Mouse (Mus musculus) cerebellum, adult 11-12 months (tissue): ENCODE measurements around the gene Etl4.

ENCODE experiments used
- DNase-seq: peaks from one replicate; pipeline ENCODE4 v3.0.0; 2022

The Etl4 gene

GRCm38 (mm10) chr2:20525879-20526593 is 616.5 kb downstream of the Etl4 start:
- no peak for DNase-seq

GRCm38 (mm10) chr2:20526856-20527255 is 617.3 kb downstream of the Etl4 start:
- DNase-seq, result no peak

DNA sequence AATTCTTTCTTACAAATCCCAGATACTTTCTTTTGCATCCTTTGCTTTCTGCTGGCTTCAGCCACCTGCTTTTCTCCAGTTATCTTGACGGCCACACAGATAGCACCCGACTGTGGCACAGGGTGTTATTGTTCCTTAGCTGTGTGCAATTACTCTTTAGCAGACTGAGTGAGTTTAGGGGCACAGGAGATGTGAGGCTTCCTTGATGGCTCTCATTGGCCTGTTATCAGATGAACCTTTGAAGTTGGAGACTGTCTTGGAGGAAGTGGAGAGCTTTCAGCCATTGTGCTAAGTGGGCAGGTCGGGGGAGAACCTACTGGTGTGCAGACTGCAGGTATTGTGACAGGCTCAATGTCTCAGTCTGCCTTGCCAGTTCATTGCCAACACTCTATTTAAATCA is 623.0 kb downstream of the Etl4 start:
- no peak for DNase-seq

GRCm38 (mm10) chr2:20537785-20538184 is 628.2 kb downstream of the Etl4 start:
- no peak for DNase-seq

- no peak for DNase-seq
Observed at GRCm38 (mm10) chr2:20538871-20539270, 629.3 kb downstream of the Etl4 start.

- DNase-seq, result no peak
Observed at GRCm38 (mm10) chr2:20541261-20541660, 631.7 kb downstream of the Etl4 start.

DNA sequence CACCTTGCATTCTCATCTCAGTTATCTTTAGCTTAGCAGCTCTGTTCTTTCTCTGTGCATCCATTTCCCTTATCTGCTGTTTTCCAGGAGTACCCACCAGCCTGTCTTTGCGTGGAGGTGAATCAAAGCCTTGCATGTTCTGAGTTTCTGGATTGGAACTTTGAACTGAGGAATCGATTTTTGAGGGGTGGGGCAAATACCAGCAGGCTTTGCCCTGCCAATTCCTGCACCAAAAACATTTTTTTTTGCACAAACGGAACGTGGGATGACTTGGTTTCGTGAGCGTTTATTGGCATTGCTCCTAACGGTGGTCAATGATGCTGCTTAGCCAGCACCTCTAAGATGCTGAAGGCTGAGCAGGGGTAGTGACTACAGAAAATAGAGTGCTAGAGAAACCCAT is 632.7 kb downstream of the Etl4 start:
- no peak for DNase-seq

DNA sequence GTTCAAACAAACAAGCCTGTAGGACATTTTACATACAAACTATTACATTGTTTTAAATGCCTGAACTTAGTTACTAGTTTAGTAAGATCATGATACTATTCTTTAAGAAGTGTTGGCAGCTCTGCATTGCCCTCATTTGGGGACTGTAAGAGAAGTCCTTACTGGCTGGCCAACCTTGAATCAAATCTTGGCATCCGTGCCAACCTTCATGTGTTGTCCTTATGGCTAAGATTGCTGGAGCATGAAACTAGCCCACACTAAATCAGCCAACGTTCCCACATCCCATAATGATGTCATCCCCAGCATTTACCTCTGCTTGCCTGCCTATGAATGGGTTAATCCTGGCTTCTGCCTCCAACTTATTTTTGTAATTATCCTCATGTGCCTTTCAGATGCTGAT is 636.0 kb downstream of the Etl4 start:
- DNase-seq, result no peak

DNA sequence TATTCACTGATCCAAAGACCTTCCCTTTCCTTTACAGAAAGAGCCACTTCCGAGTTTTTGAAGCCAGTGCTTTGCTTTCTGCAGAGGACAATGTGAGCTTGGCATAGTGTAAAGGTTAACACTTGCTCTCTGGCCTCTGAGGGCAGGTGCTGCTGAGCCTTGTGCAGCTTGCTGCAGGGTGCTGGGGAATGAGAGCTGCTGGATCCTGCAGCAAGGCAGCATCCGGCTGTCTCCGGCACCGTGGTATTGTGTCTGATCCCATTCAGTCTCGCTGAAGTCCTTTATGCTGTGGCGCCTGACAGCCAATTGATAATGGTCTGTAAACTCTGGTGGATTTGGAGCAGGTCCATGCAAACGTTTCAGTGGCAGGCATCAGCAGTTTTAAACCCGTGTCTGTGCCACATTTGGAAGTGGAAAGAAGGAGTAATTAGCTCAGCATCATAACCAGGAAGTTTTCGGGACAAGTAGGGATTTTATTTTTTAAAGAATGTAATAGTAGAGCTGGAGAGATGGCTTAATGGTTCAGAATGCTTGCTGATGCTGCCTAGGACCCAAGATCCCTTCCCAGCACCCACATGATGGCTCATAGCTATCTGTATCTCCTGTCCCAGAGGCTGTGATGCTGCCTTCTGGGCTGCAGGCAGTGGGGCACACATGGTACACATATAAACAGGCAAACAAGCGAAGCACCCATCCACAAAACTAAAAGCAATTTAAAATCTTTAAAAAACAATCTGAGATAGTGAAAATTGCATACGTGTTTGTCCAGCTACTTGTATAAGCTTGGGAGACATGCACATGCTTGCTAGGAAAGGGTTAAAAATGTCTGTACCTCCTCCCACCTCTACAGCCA is 637.1 kb downstream of the Etl4 start:
- DNase-seq, result no peak

GRCm38 (mm10) chr2:20547349-20547677 is 637.7 kb downstream of the Etl4 start:
- DNase-seq, result no peak

DNA sequence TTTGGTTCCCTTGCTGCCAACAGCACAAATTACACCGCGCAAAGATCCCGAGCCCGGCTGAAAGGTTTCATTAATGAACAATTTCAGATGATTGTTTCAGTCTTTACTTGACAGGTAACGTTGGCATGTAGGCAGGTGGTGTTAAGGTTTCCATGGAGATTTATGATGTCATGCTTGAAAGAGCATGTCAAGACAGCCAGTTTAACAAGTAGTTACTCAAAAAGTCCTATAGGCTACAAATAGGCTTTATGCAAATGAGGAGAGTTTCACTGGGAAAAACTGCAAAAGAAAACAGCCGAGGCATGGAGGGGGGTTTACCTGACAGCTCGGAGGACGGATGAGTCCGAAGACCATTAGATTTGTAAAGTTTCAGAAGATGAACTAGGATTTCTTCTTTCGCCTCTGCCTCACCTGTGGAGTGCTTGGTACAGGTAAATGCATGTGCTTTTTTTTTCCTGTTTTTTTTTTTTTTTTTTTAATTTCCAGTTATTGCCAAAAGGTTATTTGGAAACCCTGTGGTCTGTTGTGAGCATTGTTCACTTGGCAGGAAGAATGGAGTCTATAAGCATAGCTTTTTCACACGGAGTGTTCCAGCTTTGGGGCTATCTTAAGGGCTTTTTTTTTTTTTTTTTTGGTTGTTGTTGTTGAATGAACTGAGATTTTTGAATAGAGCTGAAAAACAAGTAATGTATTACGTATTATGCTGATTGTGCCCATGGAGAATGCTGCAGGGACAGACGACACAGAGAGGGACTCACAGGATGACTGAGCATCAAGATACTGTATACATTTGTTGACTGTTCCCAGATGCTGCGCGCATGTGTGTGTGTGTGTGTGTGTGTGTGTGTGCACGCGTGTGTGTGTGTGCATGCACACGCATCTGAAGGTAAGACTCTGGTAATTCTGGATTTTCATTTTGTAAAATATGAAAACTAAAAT is 638.4 kb downstream of the Etl4 start:
- DNase-seq, result no peak

- DNase-seq, result no peak
Observed at GRCm38 (mm10) chr2:20549065-20549464, 639.5 kb downstream of the Etl4 start.

- DNase-seq, result no peak
Observed at GRCm38 (mm10) chr2:20549996-20550395, 640.4 kb downstream of the Etl4 start.

DNA sequence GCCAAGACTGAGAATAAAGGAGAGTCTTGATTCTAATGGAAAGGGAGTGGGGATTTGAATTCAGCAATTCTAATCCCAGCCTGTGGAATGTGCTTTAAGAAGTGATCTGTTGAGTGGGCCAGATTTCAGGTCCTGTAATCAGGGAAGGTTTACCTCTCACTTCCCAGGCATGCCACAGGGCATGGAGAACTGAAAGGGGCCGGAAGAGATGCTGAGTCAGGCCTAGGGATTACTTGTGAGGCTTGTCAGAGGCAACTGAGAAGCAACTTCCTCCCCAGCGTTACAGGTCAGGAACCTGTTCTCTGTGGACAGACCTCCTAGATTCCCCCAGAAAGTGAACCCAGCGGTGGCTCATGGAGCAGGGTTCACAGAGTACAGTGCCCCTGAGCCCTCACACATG is 646.1 kb downstream of the Etl4 start:
- DNase-seq, result no peak

DNA sequence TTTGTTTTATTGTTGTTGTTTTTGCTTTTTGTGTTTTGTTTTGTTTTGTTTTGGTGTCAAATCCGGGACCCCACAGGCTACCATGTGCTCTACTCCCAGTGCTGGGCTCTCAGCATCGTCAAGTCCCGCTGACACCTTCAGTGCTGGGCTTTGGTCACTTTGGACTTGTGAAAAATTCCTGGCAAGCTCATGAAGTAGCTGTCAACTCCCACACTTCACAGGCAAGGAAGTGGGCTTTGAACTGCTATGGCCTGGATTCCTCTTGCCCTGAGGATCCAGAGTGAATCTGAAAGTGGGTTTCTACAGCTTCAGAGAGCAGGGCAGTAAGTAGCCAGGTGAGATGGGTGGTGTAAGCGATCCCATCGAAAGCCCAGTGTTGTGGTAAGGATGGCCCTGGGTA is 649.5 kb downstream of the Etl4 start:
- DNase-seq, result no peak

DNA sequence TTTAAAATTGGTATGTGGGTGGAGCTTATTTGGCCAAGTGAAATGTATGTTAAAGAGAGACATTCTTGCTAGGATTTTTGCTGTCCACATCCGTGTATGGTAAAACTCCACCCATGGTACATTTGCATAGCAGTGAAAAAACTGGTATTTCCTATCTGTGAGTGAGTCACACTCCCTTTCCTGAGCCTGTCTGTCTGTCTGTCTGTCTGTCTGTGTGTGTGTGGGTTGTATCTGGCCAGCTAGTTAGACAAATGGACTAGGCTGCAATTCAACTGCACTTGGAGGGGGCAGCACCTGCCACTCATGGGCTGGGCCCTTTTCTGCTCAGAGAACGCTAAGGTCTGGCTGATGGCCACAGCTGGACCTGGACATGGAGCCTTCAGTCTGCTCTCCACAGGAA is 650.1 kb downstream of the Etl4 start:
- no peak for DNase-seq

DNA sequence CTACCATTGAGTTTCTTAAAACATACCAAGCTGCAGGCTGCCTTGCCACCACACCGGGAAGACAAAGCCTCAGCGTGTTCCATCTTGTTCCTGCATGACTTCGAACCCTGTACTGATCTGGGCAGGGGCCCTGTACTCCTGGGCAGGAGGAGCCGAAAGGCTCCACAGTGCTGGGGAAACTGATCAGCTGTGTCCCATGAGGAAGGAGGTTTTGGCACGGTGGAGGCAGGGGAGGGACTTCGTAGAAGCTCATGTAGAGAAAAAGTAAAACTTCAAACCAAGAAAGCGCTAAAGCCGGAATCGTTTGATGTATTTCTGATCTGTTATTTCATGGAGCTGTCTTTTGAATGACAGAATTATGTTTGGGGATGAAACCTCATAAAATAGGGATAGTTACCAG is 651.0 kb downstream of the Etl4 start:
- DNase-seq, result no peak

DNA sequence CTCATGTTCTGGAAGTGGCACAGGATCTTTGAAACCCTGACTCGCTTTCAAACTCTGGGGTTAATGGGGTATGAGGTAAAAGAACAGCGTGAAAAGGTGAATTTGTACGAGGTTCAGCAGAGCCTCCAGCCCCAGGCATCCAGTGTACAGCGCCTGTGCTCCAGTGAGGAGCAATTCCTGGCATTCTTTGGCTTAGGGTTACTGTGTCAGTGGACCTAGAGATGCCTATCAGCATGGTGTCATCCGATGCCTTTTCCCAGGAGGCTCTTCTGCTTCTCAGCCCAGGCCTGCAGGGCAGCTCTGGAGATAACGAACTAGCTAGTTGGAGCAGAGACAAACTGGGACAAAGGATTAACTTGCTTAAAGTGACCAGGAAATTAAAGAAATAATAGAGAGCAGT is 653.5 kb downstream of the Etl4 start:
- DNase-seq, result no peak

GRCm38 (mm10) chr2:20568456-20568855 is 658.9 kb downstream of the Etl4 start:
- DNase-seq, result no peak

GRCm38 (mm10) chr2:20571940-20572339 is 662.4 kb downstream of the Etl4 start:
- DNase-seq, result no peak

- no peak for DNase-seq
Observed at GRCm38 (mm10) chr2:20580331-20580730, 670.8 kb downstream of the Etl4 start.

GRCm38 (mm10) chr2:20583032-20583431 is 673.5 kb downstream of the Etl4 start:
- DNase-seq, result no peak

DNA sequence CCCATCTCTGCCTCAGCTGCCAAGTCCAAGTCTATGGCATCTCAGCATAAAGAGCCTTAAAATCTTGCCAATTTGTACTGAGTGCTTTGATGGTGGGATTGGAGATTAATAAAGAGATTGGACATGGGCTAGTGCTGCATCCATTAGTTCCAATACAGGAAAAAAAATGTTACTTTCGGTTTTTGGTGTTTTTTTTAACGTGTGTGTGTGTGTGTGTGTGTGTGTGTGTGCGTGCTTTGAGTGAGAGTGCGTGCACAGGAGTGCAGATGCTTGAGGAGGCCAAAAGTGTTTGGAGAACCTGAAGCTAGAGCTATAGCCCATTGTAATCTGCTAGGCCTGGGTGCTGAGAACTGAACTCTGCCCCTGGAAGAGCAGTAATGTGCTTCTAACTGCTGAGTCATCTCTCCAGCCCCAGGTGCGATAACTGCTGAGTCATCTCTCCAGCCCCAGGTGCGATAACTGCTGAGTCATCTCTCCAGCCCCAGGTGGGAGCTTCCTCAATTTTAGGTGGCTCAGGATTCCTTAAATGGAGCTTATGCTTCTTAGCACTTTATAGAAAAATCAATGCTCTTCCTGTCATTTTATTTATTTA is 674.1 kb downstream of the Etl4 start:
- DNase-seq, result no peak
